Mouse (Mus musculus) embryonic stem cell, embryonic (primary cell): Measurements from ENCODE around the gene Cib3.

Source experiments
- CTCF ChIA-PET, 4 experiments: fragments of 300-600 bp in 2 of 4; fragments of 350-600 bp in 2 of 4; sonication (Branson Sonifier 250); formaldehyde crosslinking; loops; one replicate each; lab custom pipeline; 2022; ENCODE audit warnings: inconsistent platforms in 2 of 4; lab: Charles Lee
- POLR2A ChIA-PET, 4 experiments: fragments of 300-600 bp in 2 of 4; fragments of 350-600 bp in 2 of 4; sonication (Branson Sonifier 250); formaldehyde crosslinking; loops; one replicate each; lab custom pipeline; 2022; ENCODE audit warnings: antibody characterized with exemption in 4 of 4, inconsistent platforms in 1 of 4; lab: Charles Lee

Gene Cib3

DNA sequence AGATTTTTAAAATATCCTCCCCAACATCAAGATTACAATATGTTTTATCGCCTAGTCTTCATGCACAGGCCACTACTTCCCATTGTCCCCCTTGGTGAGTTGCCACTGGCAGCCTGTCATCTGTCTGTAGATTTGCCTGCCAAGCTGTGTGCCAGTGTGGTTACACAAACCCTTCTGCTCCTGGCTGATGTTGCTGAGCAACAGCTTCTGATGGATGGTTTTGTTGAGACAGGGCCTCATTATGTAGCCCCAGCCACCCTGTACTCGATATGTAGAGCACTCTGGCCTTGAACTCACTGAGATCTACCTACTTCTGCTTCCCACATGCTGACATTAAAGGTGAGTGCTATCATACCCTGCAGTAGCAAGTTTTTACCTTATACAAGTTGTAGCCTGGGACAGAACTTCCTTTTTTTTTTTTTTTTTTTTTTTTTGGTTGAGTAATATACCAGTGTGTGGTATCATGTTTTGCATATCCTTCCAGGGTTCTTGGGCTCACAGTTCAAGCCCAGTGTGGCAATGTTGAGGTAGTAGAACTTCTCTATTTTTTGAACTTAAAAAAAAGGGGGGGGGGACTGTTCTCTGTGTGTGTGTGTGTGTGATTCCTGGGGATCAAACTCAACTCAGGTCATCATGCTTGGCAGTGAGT is 29.0 kb downstream of the Cib3 start:
- ChIA-PET CTCF (interaction anchor here in 1 of 4 experiments (0.5 kb wide), 1 partner anchor 253 kb away, joined by 3 read pairs; no protein-coding TSS in a partner anchor), POLR2A (interaction anchor here in 1 of 4 experiments (0.8 to 1.8 kb wide), 3 partner anchors 14 to 112 kb away, joined by 3 to 6 read pairs (median 3); no protein-coding TSS in a partner anchor)

DNA sequence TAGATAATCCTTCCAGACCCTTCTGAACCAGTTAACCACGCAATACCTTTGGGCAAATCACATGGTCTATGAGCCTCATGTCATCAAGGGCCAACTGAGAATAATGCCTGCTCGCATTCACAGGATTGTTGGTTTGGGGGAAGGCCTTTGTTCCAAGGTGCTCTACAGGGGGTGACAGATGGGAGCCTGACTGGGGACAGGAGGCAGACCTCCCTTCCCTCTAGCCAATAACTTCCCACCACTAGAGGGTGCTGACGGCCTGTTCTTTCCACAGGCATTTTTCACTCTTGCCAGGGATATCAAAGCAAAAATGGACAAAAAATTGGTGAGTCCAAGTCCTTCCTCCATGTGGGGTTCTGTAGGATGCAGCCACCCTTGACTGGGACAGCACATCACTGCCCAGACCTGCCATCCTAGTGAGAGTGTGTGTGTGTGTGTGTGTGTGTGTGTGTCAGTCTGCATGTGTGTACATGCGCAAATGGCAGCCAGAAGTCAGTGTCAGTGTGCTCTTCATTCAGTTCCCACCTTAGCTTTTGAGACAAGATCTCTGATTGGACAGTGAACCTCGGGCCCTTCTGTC is 35.2 kb downstream of the Cib3 start:
- POLR2A ChIA-PET: interaction anchor here in 2 of 4 experiments (0.5 to 1.5 kb wide), 5 partner anchors 19 to 251 kb away, joined by 3 to 4 read pairs (median 3); partner anchors contain the start of gene Tpm4 (in 1 of the 2)
- CTCF ChIA-PET: interaction anchor here in 3 of 4 experiments (0.6 to 2.7 kb wide), 20 partner anchors 10 to 319 kb away, joined by 3 to 20 read pairs (median 4); partner anchors contain the start of genes Hsh2d (in 3 of the 3), Ap1m1 (in 2 of the 3), 1700030K09Rik (in 1 of the 3) and Calr3 (in 1 of the 3)

- CTCF ChIA-PET: no interaction called here
- POLR2A ChIA-PET: interaction anchor here in 3 of 4 experiments (0.6 to 2.2 kb wide), 8 partner anchors 13 to 206 kb away, joined by 3 to 10 read pairs (median 4); partner anchors contain the start of genes Fam32a (in 1 of the 3) and Hsh2d (in 1 of the 3)
These were observed 42.9 kb downstream of the Cib3 start for GRCm38 (mm10) chr8:72169681-72170249.

DNA sequence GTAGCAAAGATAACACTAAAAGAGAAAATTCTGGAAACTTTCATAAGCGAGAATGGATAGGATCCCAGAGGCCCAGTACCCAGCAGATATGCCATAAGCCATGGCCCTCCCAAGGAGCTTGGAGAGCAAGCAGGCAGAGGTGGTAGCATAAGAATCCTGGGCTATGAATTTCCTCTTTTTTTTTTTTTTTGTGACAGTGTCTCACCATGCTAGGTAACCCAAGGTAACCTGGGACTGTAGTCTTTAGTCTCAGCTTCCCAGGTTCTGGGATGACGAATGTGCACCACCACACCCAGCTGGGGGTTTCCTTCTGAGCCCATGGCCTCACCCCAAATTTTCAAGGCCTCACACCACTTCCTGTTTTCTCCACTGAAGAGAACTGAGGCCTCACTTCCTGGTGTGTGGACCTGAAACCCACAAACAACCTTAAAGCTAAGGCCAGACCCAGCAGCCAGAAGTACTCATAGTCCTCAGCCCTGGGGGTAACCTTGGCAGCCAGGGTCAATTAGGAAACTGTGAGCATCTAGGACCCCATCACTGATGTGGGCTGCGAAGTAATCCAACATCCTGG is 43.5 kb downstream of the Cib3 start:
- ChIA-PET CTCF (no interaction called here), POLR2A (interaction anchor here in 2 of 4 experiments (0.9 to 2.2 kb wide), 5 partner anchors 21 to 206 kb away, joined by 3 to 10 read pairs (median 5); partner anchors contain the start of gene Fam32a (in 1 of the 2))

DNA sequence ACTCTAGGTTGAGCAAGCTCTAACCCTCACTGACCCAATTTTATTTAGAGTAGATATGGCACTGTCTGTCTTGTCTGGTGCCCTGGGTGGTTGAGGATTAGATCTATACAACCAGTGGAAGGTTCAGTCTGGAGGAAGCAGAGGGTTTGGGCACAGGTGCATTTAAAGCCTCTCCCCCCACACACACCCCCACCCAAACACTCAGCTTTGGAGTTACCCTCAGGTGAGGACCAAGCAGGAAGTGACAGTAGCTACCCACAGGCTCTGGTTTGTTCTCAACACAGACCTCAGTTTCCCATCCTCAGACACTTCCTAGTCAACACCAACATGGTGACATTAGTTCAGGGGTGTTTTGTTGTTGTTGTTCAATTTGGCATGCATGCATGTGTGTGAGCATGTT is 49.8 kb downstream of the Cib3 start:
- ChIA-PET CTCF (interaction anchor here in 1 of 4 experiments (0.6 kb wide), 1 partner anchor 77 kb away, joined by 7 read pairs; the partner anchor contains the start of gene Ap1m1), POLR2A (interaction anchor here in 2 of 4 experiments (0.5 to 1.8 kb wide), 8 partner anchors 10 to 192 kb away, joined by 3 to 5 read pairs (median 3); partner anchors contain the start of gene Ap1m1 (in 1 of the 2))

DNA sequence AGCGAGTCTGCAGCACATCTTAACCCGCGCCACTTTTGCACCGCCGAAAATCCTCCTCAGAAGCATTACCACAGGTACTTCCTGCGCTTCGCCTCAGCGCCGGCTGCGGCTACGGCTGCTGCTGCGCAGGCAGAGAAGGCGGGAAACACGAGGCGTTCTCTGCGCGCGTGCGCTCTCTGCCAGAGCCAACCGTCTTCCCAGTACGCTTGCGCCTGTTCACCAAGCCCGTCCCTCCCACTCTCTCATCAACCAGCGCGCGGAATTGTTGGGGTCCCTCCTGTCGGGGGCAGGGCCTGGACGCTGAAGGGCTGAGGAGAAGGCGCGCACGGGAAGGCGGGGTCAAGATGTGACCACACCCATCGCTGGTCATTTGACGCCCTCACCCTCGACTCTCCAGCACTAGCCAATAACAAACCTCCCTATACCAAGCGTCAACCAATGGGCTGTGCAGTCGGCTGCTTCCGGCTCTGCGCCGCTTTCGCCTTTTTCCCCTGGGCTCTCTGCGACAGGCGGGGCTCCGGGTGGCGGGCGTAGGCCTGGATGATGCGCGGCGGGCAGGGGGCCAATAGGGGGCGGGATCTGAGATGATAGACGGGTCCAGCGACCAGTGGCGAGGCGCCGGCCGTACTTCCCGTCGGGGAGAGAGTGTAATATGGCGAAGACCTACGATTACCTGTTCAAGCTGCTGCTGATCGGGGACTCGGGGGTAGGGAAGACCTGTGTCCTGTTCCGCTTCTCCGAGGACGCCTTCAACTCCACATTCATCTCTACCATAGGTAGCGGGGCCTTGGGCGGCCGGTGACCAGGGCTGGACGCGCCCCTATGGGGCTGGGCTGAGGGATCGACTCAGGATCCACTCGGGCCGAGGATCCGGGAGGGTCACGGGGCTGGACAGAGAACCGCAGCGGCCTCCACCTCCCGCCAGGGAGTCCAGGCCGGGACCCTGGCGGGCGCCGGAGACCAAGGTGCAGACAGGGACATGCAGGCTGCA is 51.6 kb downstream of the Cib3 start, which contains the start of gene Rab8a:
TSS of gene Rab8a (plus strand) at position 494 of the 991 bp plus-strand sequence.
- ChIA-PET POLR2A (interaction anchor here in 3 of 4 experiments (1.0 to 1.8 kb wide), 12 partner anchors 10 to 433 kb away, joined by 3 to 6 read pairs (median 4); partner anchors contain the start of genes Tpm4 (in 2 of the 3), Ap1m1 (in 1 of the 3) and Fam32a (in 1 of the 3)), CTCF (no interaction called here)

DNA sequence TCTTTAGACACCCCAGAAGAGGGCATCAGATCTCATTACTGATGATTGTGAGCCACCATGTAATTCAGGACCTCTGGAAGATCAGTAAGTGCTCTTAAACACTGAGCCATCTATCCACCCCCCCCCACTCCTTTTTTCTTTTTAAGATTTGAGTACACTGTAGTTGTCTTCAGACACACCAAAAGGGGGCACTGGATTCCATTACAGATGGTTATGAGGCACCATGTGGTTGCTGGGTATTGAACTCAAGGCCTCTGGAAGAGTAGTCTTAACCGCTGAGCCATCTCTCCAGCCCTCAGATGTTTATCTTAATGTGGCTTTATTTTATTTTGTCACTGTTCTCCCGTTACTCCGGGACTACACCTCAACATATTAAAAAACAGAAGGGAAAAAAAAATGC is 52.6 kb downstream of the Cib3 start:
- CTCF ChIA-PET: interaction anchor here in 1 of 4 experiments (0.8 kb wide), 1 partner anchor 80 kb away, joined by 3 read pairs; the partner anchor contains the start of gene Ap1m1
- POLR2A ChIA-PET: interaction anchor here in 2 of 4 experiments (1.0 to 16.0 kb wide), 3 partner anchors 8 to 19 kb away, joined by 3 to 278 read pairs (median 4); partner anchors contain the start of gene Tpm4 (in 1 of the 2)

DNA sequence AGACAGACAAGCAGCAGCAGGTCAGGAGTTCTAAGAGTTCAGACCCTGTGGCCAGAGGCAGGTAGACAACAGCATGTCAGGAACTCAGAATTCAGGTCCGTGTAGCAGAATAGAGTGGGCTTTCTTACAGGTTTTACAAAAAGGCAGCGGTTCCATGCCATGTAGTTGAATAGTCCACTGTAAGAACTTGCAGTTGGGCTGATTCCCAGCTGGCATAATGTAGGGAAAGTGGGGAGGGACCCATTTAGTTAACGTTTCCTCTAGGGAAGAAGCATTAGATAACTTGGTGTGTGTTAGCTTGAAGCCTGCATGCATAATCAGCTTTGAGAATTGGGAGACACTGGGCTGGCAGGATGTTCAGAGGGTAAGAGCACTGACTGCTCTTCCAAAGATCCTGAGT is 53.9 kb downstream of the Cib3 start:
- POLR2A ChIA-PET: interaction anchor here in 2 of 4 experiments (0.6 to 16.0 kb wide), 14 partner anchors 9 to 189 kb away, joined by 3 to 278 read pairs (median 3); partner anchors contain the start of genes Fam32a (in 1 of the 2) and Tpm4 (in 1 of the 2)
- CTCF ChIA-PET: interaction anchor here in 2 of 4 experiments (0.8 to 1.0 kb wide), 2 partner anchors 22 to 818 kb away, joined by 3 read pairs; no protein-coding TSS in a partner anchor

GRCm38 (mm10) chr8:72158096-72158495 is 54.5 kb downstream of the Cib3 start:
- POLR2A ChIA-PET: interaction anchor here in 3 of 4 experiments (0.6 to 16.0 kb wide), 17 partner anchors 7 to 112 kb away, joined by 3 to 278 read pairs (median 3); partner anchors contain the start of genes Tpm4 (in 2 of the 3), Ap1m1 (in 1 of the 3), Fam32a (in 1 of the 3) and Hsh2d (in 1 of the 3)
- CTCF ChIA-PET: interaction anchor here in 1 of 4 experiments (0.6 kb wide), 2 partner anchors 160 to 555 kb away, joined by 3 read pairs; no protein-coding TSS in a partner anchor
